In the genomic region with DNA sequence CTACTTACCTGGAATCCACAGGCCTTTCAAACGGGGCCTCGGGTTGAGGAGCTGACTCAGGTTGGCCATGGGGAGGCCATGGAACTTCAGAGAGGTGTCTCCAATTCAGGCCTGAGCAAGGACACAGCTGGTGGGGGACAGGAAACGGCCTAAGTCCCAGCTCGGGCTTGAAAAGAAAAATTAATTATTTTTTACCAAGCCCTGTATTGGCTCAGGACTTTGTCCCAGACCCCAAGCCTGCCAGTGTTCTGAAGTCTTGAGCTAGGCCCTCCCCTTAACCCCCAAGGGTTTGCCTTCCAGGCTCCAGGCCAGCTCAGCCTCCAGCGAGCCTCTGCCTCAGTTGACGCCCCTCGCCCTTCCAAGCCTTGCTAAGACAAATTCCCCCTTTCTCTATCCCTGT, we compare ENCODE assay signal across 8 mouse cellular contexts. TPM values are rescaled to one million over a fixed set of nuclear protein-coding genes. Genes with fewer than 3 reads are reported as not detected.
A peak's percentile ranks its signal among the peaks of the same experiment; 100 is the strongest.
DNase-seq lines count a peak whose midpoint lies in the region; ATAC-seq lines count a peak whose summit lies in the region.

Gene Pth1r, minus strand, starts transcription at position 185 of the 400 bp plus-strand sequence.

- no peak for DNase-seq in adrenal gland, adult 2 months
- DNase-seq in adrenal gland, postnatal 14 days, result no peak
- no peak for DNase-seq in lung, postnatal 4 days
- DNase-seq in liver, embryonic 13.5 days, result no peak
- DNase-seq in right cerebral cortex, postnatal 10 days (ENCODE audit: low spot score in 2 of 2), result no peak
- no peak for DNase-seq in embryo, embryonic 10 days (ENCODE audit: low spot score)

- H3K36me3 ChIP-seq in lung, embryonic 15.5 days, result no peaks in the 10 kb centered on the region
- no peaks in the 10 kb centered on the region for H3K36me3 ChIP-seq in intestine, embryonic 16.5 days (ENCODE audit: control insufficient read depth, insufficient read depth, low read length)
- no peaks in the 10 kb centered on the region for H3K36me3 ChIP-seq in liver, embryonic 13.5 days

- peaks cover 39% of the 10 kb centered on the region for H3K4me1 ChIP-seq in lung, embryonic 15.5 days
- H3K4me1 ChIP-seq in intestine, embryonic 16.5 days (ENCODE audit: control insufficient read depth, insufficient read depth, low read length), result peaks cover 9% of the 10 kb centered on the region; the same call in 1 of the 2 replicates
- peaks cover 36% of the 10 kb centered on the region for H3K4me1 ChIP-seq in liver, embryonic 13.5 days (replicated peaks)

- no peak within 1 kb of the TSS for H3K4me3 ChIP-seq in lung, embryonic 15.5 days
- H3K4me3 ChIP-seq in intestine, embryonic 16.5 days (ENCODE audit: low read length), result no peak within 1 kb of the TSS
- H3K4me3 ChIP-seq in liver, embryonic 13.5 days (replicated peaks), result no peak within 1 kb of the TSS

- no peak within 1 kb of the TSS for H3K27ac ChIP-seq in lung, embryonic 15.5 days
- H3K27ac ChIP-seq in intestine, embryonic 16.5 days (ENCODE audit: low read length), result no peak within 1 kb of the TSS
- peak within 1 kb of the TSS; percentile 53; the same call in 1 of the 2 replicates for H3K27ac ChIP-seq in liver, embryonic 13.5 days

- ATAC-seq in lung, embryonic 15.5 days (ENCODE audit: borderline replicate concordance, extremely low read depth, low FRiP score, low TSS enrichment), result no peak
- ATAC-seq in intestine, embryonic 16.5 days, result no peak
- ATAC-seq in liver, embryonic 13.5 days (ENCODE audit: low read depth), result no peak

- 38% methylated on average over 7 of the region's 7 CpGs for WGBS in lung, embryonic 15.5 days
- WGBS in intestine, embryonic 16.5 days, result 50% methylated on average over 7 of the region's 7 CpGs
- WGBS in liver, embryonic 13.5 days (ENCODE audit: insufficient replicate concordance), result 56% methylated on average over 7 of the region's 7 CpGs

- no peak within 1 kb of the TSS for H3K4me2 ChIP-seq in lung, embryonic 15.5 days
- no peak within 1 kb of the TSS for H3K4me2 ChIP-seq in intestine, embryonic 16.5 days (ENCODE audit: low read depth, low read length)
- H3K4me2 ChIP-seq in liver, embryonic 13.5 days, result no peak within 1 kb of the TSS

- peaks cover 34% of the 10 kb centered on the region for H3K27me3 ChIP-seq in lung, embryonic 15.5 days
- peaks cover 7% of the 10 kb centered on the region; the same call in 1 of the 2 replicates for H3K27me3 ChIP-seq in intestine, embryonic 16.5 days (replicated peaks; ENCODE audit: control insufficient read depth, insufficient read depth, low read length)
- H3K27me3 ChIP-seq in liver, embryonic 13.5 days, result peaks cover 67% of the 10 kb centered on the region

- H3K9ac ChIP-seq in lung, embryonic 15.5 days, result no peak within 1 kb of the TSS
- H3K9ac ChIP-seq in intestine, embryonic 16.5 days (ENCODE audit: low read depth, low read length), result no peak within 1 kb of the TSS
- no peak within 1 kb of the TSS for H3K9ac ChIP-seq in liver, embryonic 13.5 days

- H3K9me3 ChIP-seq in lung, embryonic 15.5 days, result no peaks in the 10 kb centered on the region
- no peaks in the 10 kb centered on the region for H3K9me3 ChIP-seq in intestine, embryonic 16.5 days (ENCODE audit: control insufficient read depth, low read length)
- H3K9me3 ChIP-seq in liver, embryonic 13.5 days (replicated peaks), result no peaks in the 10 kb centered on the region

RNA-seq across cellular contexts. Expression of gene Pth1r, which starts in this region (rescaled TPM):
- 10 to 100 TPM; 14.7 to 16.3 TPM for total RNA-seq in adrenal gland, adult 2 months (2021)
- 37.8 and 51.4 TPM in 2 replicates for polyA plus RNA-seq in adrenal gland, adult 2 months (2012; rRNA removed)
- total RNA-seq in adrenal gland, postnatal 14 days (2021), result 6.9 and 9.0 TPM in 2 replicates
- 78.8 and 79.7 TPM in 2 replicates for polyA plus RNA-seq in lung, embryonic 15.5 days (2015; fragmentation: Nextera tagmentation; extraction: Ambion mirVana)
- 15.4 and 16.4 TPM in 2 replicates for polyA plus RNA-seq in intestine, embryonic 16.5 days (2015; fragmentation: Nextera tagmentation; extraction: Ambion mirVana)
- polyA plus RNA-seq in liver, embryonic 13.5 days (2015; fragmentation: Nextera tagmentation; extraction: Ambion mirVana), result 4.7 and 5.8 TPM in 2 replicates
